Mouse (Mus musculus) limb, embryonic 13.5 days (tissue): ENCODE results near the gene Hist1h2ae. TPM values are rescaled to one million over a fixed set of nuclear protein-coding genes. Genes with fewer than 3 reads are reported as not detected.
"Not testable (repeated sequence)": the region's sequence is repeated elsewhere in the genome, so short reads cannot be mapped to it uniquely, and the experiment has no call there.

Experiments
- ATAC-seq: fragments of 200-750 bp; cut with Nextera tagmentation; 2 replicates; pipeline ENCODE4 v1.8.0; 2017; ENCODE audit warnings: low read depth, moderate number of reproducible peaks, moderate TSS enrichment; ENCODE audit not compliant: low FRiP score
- H3K27ac ChIP-seq: fragments of 300-500 bp; sonication (generic); 2 replicates; pipeline ENCODE4 v1.5.1; 2015; ENCODE audit warnings: inconsistent platforms, mild to moderate bottlenecking, moderate library complexity
- H3K27me3 ChIP-seq: fragments of 300-500 bp; sonication (generic); 2 replicates; pipeline ENCODE4 v1.6.1; 2015; ENCODE audit warnings: mild to moderate bottlenecking, inconsistent platforms
- H3K36me3 ChIP-seq: fragments of 300-500 bp; sonication (generic); 2 replicates; pipeline ENCODE4 v1.6.1; 2015; ENCODE audit warnings: inconsistent platforms, mild to moderate bottlenecking, moderate library complexity
- H3K4me1 ChIP-seq: fragments of 300-500 bp; sonication (generic); 2 replicates; pipeline ENCODE4 v1.6.1; 2015; ENCODE audit warnings: inconsistent platforms
- H3K4me2 ChIP-seq: fragments of 300-500 bp; sonication (generic); replicated peaks from 2 replicates; pipeline ENCODE4 v1.6.1; 2015; ENCODE audit warnings: inconsistent platforms, mild to moderate bottlenecking, moderate library complexity
- H3K4me3 ChIP-seq: fragments of 300-500 bp; sonication (generic); 2 replicates; pipeline ENCODE4 v1.5.1; 2015; ENCODE audit warnings: moderate library complexity, mild to moderate bottlenecking, inconsistent platforms
- H3K9ac ChIP-seq: fragments of 300-500 bp; sonication (generic); 2 replicates; pipeline ENCODE4 v1.6.1; 2015; ENCODE audit warnings: mild to moderate bottlenecking, inconsistent platforms
- H3K9me3 ChIP-seq: fragments of 300-500 bp; sonication (generic); 2 replicates; pipeline ENCODE4 v1.6.1; 2016; ENCODE audit warnings: inconsistent platforms
- WGBS: fragments of 180-500 bp; shearing (Covaris S2); methylation state at CpG from one replicate; pipeline ENCODE4 v1.1.7; 2015; 5-methylcytosine and 5-hydroxymethylcytosine counted together
- polyA plus RNA-seq: library from polyadenylated mRNA; unstranded; fragments of >200 nt; fragmentation: Nextera tagmentation; extraction: Ambion mirVana; gene quantifications from 2 replicates; pipeline ENCODE4 v1.2.1, GENCODE M21; 2015

The Hist1h2ae gene
- polyA plus RNA-seq, 1 experiment from 2014 or later: 115 TPM

GRCm38 (mm10) chr13:23571504-23572217 lies 641 bp upstream of the Hist1h2ae start:
- peak overlapping the region; percentile 75 for H3K4me2 ChIP-seq
- H3K36me3 ChIP-seq, H3K9me3 ChIP-seq, ATAC-seq, H3K27me3 ChIP-seq: not testable (repeated sequence)
- H3K4me1 ChIP-seq: peaks cover 28% of the 10 kb centered on the region
- H3K27ac ChIP-seq: peak overlapping the region; percentile 96
- H3K4me3 ChIP-seq: peak overlapping the region; percentile 53
- H3K9ac ChIP-seq: peak overlapping the region; percentile 80
- WGBS: under 1% methylated on average over 16 of the region's 34 CpGs

- Histone ChIP-seq H3K4me1 (peaks cover 22% of the 10 kb centered on the region), H3K27ac (peak overlapping the region; percentile 96), H3K4me3 (peak overlapping the region; percentile 53), H3K4me2 (peak overlapping the region; percentile 75), H3K9ac (peak overlapping the region; percentile 63)
- not testable (repeated sequence) for H3K36me3 ChIP-seq, H3K27me3 ChIP-seq, ATAC-seq, H3K9me3 ChIP-seq
- WGBS: 1% methylated on average over 27 of the region's 41 CpGs
These were observed 579 bp downstream of the Hist1h2ae start for GRCm38 (mm10) chr13:23570261-23571021.

GRCm38 (mm10) chr13:23564482-23564881 lies 6.5 kb downstream of the Hist1h2ae start:
- Histone ChIP-seq H3K4me3 (no peak overlapping the region), H3K36me3 (no peaks in the 10 kb centered on the region), H3K9me3 (no peaks in the 10 kb centered on the region), H3K27me3 (no peaks in the 10 kb centered on the region), H3K9ac (no peak overlapping the region), H3K27ac (no peak overlapping the region), H3K4me1 (no peaks in the 10 kb centered on the region; the same call in 1 of the 2 replicates), H3K4me2 (no peak overlapping the region)
- ATAC-seq: no peak
- 89% methylated on average over 2 of the region's 2 CpGs for WGBS

GRCm38 (mm10) chr13:23562699-23563462 lies 8.1 kb downstream of the Hist1h2ae start:
- Histone ChIP-seq H3K36me3 (no peaks in the 10 kb centered on the region), H3K4me2 (peak overlapping the region; percentile 69), H3K27ac (peak overlapping the region; percentile 96), H3K9ac (peak overlapping the region; percentile 74), H3K4me1 (no peaks in the 10 kb centered on the region; the same call in 1 of the 2 replicates), H3K9me3 (no peaks in the 10 kb centered on the region), H3K4me3 (peak overlapping the region; percentile 48), H3K27me3 (no peaks in the 10 kb centered on the region)
- peak; percentile 68; the same call in 1 of the 2 replicates for ATAC-seq
- 5% methylated on average over 18 of the region's 18 CpGs for WGBS

GRCm38 (mm10) chr13:23561883-23562659 lies 8.9 kb downstream of the Hist1h2ae start, which contains the start of gene Hist1h3e:
Hist1h3e (minus strand) TSS chr13:23562369.
- Histone ChIP-seq H3K4me2 (peak within 1 kb of the TSS; percentile 69), H3K4me3 (peak within 1 kb of the TSS; percentile 48), H3K9ac (peak within 1 kb of the TSS; percentile 74), H3K27ac (peak within 1 kb of the TSS; percentile 96)
- H3K9me3 ChIP-seq, H3K4me1 ChIP-seq, H3K36me3 ChIP-seq, H3K27me3 ChIP-seq: not testable (repeated sequence)
- peak; percentile 95 for ATAC-seq
- under 1% methylated on average over 65 of the region's 67 CpGs for WGBS

GRCm38 (mm10) chr13:23561531-23561882 lies 9.5 kb downstream of the Hist1h2ae start:
- 0% methylated on average over 2 of the region's 5 CpGs for WGBS
- Histone ChIP-seq H3K4me3 (peak overlapping the region; percentile 48), H3K27ac (peak overlapping the region; percentile 96), H3K4me2 (peak overlapping the region; percentile 69), H3K9ac (peak overlapping the region; percentile 74)
- H3K9me3 ChIP-seq, H3K36me3 ChIP-seq, H3K4me1 ChIP-seq, H3K27me3 ChIP-seq, ATAC-seq: not testable (repeated sequence)

GRCm38 (mm10) chr13:23560699-23561098 lies 10.3 kb downstream of the Hist1h2ae start:
- Histone ChIP-seq H3K4me2 (peak overlapping the region; percentile 48), H3K4me3 (peak overlapping the region; percentile 12), H3K27ac (peak overlapping the region; percentile 52; the same call in 1 of the 2 replicates)
- not testable (repeated sequence) for H3K4me1 ChIP-seq, H3K36me3 ChIP-seq, H3K9ac ChIP-seq, H3K27me3 ChIP-seq, H3K9me3 ChIP-seq, ATAC-seq
- WGBS: 29% methylated on average over 2 of the region's 2 CpGs

- H3K4me2 ChIP-seq: peak overlapping the region; percentile 89
- WGBS: 72% methylated on average over 3 of the region's 3 CpGs
- no peaks in the 10 kb centered on the region for H3K36me3 ChIP-seq
- no peak overlapping the region for H3K4me3 ChIP-seq
- H3K9me3 ChIP-seq: no peaks in the 10 kb centered on the region
- H3K9ac ChIP-seq: no peak overlapping the region
- H3K4me1 ChIP-seq: peaks cover 12% of the 10 kb centered on the region
- peak overlapping the region; percentile 29 for H3K27ac ChIP-seq
- no peaks in the 10 kb centered on the region for H3K27me3 ChIP-seq
- no peak for ATAC-seq
These were observed 14.1 kb downstream of the Hist1h2ae start for GRCm38 (mm10) chr13:23556906-23557305.

GRCm38 (mm10) chr13:23555839-23556416 lies 15.1 kb downstream of the Hist1h2ae start:
- peaks cover 13% of the 10 kb centered on the region for H3K4me1 ChIP-seq
- peak overlapping the region; percentile 89 for H3K4me2 ChIP-seq
- H3K9me3 ChIP-seq: no peaks in the 10 kb centered on the region
- ATAC-seq: peak; percentile 79
- no peaks in the 10 kb centered on the region for H3K36me3 ChIP-seq
- H3K4me3 ChIP-seq: peak overlapping the region; percentile 61
- H3K27me3 ChIP-seq: no peaks in the 10 kb centered on the region
- peak overlapping the region; percentile 85 for H3K9ac ChIP-seq
- peak overlapping the region; percentile 99 for H3K27ac ChIP-seq
- WGBS: under 1% methylated on average over 18 of the region's 18 CpGs

- Histone ChIP-seq H3K27ac (peak overlapping the region; percentile 99), H3K27me3 (no peaks in the 10 kb centered on the region)
- ATAC-seq: peak; percentile 91
These were observed 15.8 kb downstream of the Hist1h2ae start for GRCm38 (mm10) chr13:23554925-23555838.

More at GRCm38 (mm10) chr13:23554925-23555838, 15.8 kb downstream of the Hist1h2ae start:
- Histone ChIP-seq H3K9ac (peak overlapping the region; percentile 85), H3K36me3 (no peaks in the 10 kb centered on the region), H3K4me1 (peaks cover 19% of the 10 kb centered on the region), H3K4me2 (peak overlapping the region; percentile 89), H3K4me3 (peak overlapping the region; percentile 61), H3K9me3 (no peaks in the 10 kb centered on the region)
- under 1% methylated on average over 54 of the region's 54 CpGs for WGBS
